Mouse (Mus musculus) embryonic facial prominence, embryonic 14.5 days (tissue): ENCODE results near the gene Nup214. TPM values are rescaled to one million over a fixed set of nuclear protein-coding genes. Genes with fewer than 3 reads are reported as not detected.

Source experiments
- ATAC-seq: fragments of 200-750 bp; cut with Nextera tagmentation; 2 replicates; pipeline ENCODE4 v1.8.0; 2017; ENCODE audit warnings: low read depth, moderate number of reproducible peaks, moderate TSS enrichment
- DNase-seq: peaks from one replicate; pipeline ENCODE4 v3.0.0-alpha.2; 2015; ENCODE audit warnings: low spot score
- H3K27ac ChIP-seq: fragments of 300-500 bp; sonication (generic); replicated peaks from 2 replicates; pipeline ENCODE4 v1.5.1; 2014; ENCODE audit warnings: low read depth, mild to moderate bottlenecking, low read length, moderate library complexity
- H3K27me3 ChIP-seq: fragments of 300-500 bp; sonication (generic); replicated peaks from 2 replicates; pipeline ENCODE4 v1.6.1; 2014; ENCODE audit warnings: low read length; ENCODE audit not compliant: control insufficient read depth, insufficient read depth
- H3K36me3 ChIP-seq: fragments of 300-500 bp; sonication (generic); 2 replicates; pipeline ENCODE4 v1.6.1; 2014; ENCODE audit warnings: low read length, mixed read lengths; ENCODE audit not compliant: control insufficient read depth, insufficient read depth
- H3K4me1 ChIP-seq: fragments of 300-500 bp; sonication (generic); 2 replicates; pipeline ENCODE4 v1.6.1; 2014; ENCODE audit warnings: antibody characterized with exemption, low read length; ENCODE audit not compliant: control insufficient read depth, insufficient read depth
- H3K4me2 ChIP-seq: fragments of 300-500 bp; sonication (generic); 2 replicates; pipeline ENCODE4 v1.6.1; 2014; ENCODE audit warnings: low read depth, mild to moderate bottlenecking, low read length, moderate library complexity, mixed read lengths
- H3K4me3 ChIP-seq: fragments of 300-500 bp; sonication (generic); 2 replicates; pipeline ENCODE4 v1.5.1; 2014; ENCODE audit warnings: low read depth, mild to moderate bottlenecking, low read length
- H3K9ac ChIP-seq: fragments of 300-500 bp; sonication (generic); 2 replicates; pipeline ENCODE4 v1.6.1; 2014; ENCODE audit warnings: low read depth, mild to moderate bottlenecking, low read length, moderate library complexity, mixed read lengths
- H3K9me3 ChIP-seq: fragments of 300-500 bp; sonication (generic); 2 replicates; pipeline ENCODE4 v1.6.1; 2016; ENCODE audit warnings: low read length; ENCODE audit not compliant: control insufficient read depth
- WGBS: fragments of 180-500 bp; shearing (Covaris S2); extraction: QIAGEN DNeasy Blood & Tissue Kit; methylation state at CpG from one replicate; pipeline ENCODE4 v1.1.7; 2014; 5-methylcytosine and 5-hydroxymethylcytosine counted together
- polyA plus RNA-seq: library from polyadenylated mRNA; unstranded; fragments of >200 nt; fragmentation: Nextera tagmentation; extraction: Ambion mirVana; gene quantifications from 2 replicates; pipeline ENCODE4 v1.2.1, GENCODE M21; 2014

Gene Nup214
- polyA plus RNA-seq, 1 experiment from 2014 or later, result 66.4 TPM

DNA sequence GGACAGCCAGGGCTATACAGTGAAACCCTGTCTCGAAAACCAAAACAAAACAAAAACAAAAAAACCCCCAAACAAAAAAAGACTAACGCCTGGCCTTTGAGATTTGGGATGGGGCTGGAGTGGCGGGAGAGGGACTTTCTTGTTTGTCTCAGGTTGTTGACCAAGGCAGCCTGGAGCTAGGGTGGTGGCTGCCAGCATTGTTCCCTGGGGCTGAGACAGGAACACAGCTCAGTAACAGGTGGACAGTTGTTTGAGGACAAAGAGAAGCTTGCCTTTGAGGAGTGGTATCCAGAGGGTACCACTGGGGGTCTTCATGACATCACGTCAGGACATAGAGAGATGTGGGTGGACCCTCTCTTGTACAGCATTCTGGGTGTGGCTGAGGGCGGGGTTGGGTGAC lies 18.6 kb upstream of the Nup214 start:
- Histone ChIP-seq H3K9ac (no peak overlapping the region), H3K27me3 (no peaks in the 10 kb centered on the region), H3K4me2 (no peak overlapping the region), H3K9me3 (no peaks in the 10 kb centered on the region), H3K27ac (no peak overlapping the region), H3K36me3 (0 out of 2 replicates have a peak, but pooled peaks cover 7% of the 10 kb centered on the region), H3K4me1 (peaks cover 3% of the 10 kb centered on the region), H3K4me3 (no peak overlapping the region)
- ATAC-seq (no peak), DNase-seq (no peak)
- WGBS, result 76% methylated on average over 5 of the region's 5 CpGs

DNA sequence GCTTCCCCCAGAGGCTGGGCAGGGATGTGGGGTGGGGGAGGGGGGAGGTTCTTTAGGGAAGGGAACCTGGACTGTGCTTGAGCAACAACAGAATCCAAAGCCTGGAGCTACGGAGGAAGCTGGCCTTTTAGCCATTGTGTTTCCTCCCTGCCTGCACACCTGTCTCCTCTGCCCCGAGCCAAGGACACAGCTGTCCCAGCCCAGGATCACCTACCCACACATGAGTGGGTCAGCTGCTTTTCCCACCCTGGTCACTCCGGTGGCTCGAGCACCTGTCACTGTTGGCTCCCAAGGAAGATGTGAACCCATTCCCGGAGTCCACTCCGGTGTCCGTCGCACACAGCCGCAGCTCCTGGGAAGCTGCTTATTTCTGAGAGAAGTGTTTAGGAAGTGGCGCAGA lies 17.0 kb upstream of the Nup214 start:
- Histone ChIP-seq H3K4me3 (no peak overlapping the region), H3K9ac (no peak overlapping the region), H3K36me3 (0 out of 2 replicates have a peak, but pooled peaks cover 7% of the 10 kb centered on the region), H3K4me2 (no peak overlapping the region), H3K27me3 (no peaks in the 10 kb centered on the region), H3K4me1 (no peaks in the 10 kb centered on the region), H3K27ac (no peak overlapping the region), H3K9me3 (no peaks in the 10 kb centered on the region)
- peak; percentile 10 for DNase-seq
- 86% methylated on average over 10 of the region's 10 CpGs for WGBS
- ATAC-seq, result no peak

DNA sequence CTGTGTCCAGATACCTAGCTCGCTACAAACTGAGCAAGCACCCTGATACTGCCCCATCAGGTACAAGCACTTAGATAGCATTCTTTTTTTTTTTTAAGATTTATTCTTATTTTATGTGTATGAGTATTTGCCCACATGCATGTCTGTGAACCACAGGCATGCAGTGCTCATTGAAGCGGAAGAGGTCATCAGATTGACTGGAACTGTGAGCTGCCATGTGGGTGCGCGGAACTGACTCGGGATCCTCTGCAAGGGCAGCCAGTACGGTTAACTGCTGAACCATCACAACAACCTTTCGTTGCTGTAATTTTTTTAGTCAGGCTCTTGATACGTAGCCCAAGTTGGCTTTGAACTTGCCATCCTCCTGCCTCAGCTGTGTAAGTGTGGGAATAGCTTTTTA lies 13.2 kb upstream of the Nup214 start:
- Histone ChIP-seq H3K4me2 (no peak overlapping the region), H3K27me3 (no peaks in the 10 kb centered on the region), H3K9ac (no peak overlapping the region), H3K9me3 (no peaks in the 10 kb centered on the region), H3K36me3 (no peaks in the 10 kb centered on the region), H3K4me3 (no peak overlapping the region), H3K4me1 (no peaks in the 10 kb centered on the region), H3K27ac (no peak overlapping the region)
- DNase-seq (no peak), ATAC-seq (no peak)
- WGBS, result 90% methylated on average over 8 of the region's 8 CpGs

DNA sequence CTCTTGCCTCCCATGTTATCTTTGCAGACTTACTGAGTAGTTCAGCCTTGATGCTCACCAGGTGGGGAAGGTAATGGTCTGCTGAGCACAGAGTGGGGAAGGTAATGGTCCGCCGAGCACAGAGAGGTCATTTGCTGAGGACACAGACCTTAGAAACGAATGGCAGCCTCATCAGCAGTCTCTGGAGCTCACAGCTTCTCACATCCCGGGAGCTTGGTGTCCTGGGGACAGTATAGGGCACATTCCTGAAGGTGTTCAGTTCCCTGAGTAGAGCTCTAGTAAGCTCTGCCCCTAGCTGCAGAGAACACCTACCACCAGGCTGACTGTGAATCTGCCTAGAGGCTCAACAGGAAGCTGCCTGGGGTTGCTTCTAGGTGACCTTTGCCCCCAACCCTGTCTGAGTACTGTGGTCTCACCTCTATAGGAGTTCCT lies 12.4 kb upstream of the Nup214 start:
- H3K4me1 ChIP-seq, result no peaks in the 10 kb centered on the region
- no peaks in the 10 kb centered on the region for H3K9me3 ChIP-seq
- H3K9ac ChIP-seq, result 0 out of 2 replicates have a peak overlapping the region, but pooled peaks have one; percentile 10
- no peak for DNase-seq
- no peak overlapping the region for H3K4me3 ChIP-seq
- H3K36me3 ChIP-seq, result no peaks in the 10 kb centered on the region
- H3K4me2 ChIP-seq, result no peak overlapping the region
- WGBS, result 53% methylated on average over 4 of the region's 4 CpGs
- no peaks in the 10 kb centered on the region for H3K27me3 ChIP-seq
- H3K27ac ChIP-seq, result peak overlapping the region; percentile 74
- ATAC-seq, result no peak

DNA sequence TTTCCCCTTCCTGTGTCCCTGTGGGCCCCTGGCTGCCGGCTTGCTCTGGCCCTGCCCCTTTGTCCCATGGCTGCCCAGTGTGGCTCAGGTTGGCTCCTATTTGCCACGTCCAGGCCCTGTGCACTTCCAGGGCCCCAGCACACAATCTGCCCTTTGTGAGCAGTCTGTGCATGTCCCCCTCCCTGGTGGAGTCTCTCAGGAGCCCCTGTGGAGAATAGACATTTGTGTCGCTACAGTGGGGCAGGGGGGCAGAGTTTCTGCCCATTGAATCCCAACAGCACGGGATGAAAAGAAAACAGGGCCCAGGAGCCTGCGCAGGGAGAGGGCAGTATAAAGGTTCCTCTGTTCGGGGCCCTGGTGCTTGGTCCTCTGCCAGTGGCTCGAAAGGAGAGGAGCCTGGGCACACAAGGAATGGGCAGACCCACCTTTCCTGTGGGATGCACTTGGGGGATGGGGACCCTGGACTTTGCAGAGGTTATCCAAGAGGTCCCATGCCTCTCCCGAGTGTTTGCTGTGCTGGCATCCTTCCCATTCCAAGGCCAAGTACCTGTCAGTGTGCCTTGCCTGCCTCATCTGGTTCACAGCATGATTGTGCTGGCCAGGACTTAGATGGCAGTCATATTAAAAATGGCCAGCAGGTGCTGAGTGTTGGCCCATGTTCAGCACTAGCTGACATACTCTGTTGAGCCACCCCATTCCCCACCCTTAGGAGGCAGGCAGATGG lies 11.6 kb upstream of the Nup214 start:
- H3K4me3 ChIP-seq, result no peak overlapping the region
- no peaks in the 10 kb centered on the region for H3K9me3 ChIP-seq
- ATAC-seq (peak; percentile 79), DNase-seq (peak; percentile 59)
- H3K9ac ChIP-seq, result no peak overlapping the region
- no peaks in the 10 kb centered on the region for H3K4me1 ChIP-seq
- H3K4me2 ChIP-seq, result no peak overlapping the region
- WGBS, result 37% methylated on average over 8 of the region's 8 CpGs
- H3K36me3 ChIP-seq, result no peaks in the 10 kb centered on the region
- no peaks in the 10 kb centered on the region for H3K27me3 ChIP-seq
- H3K27ac ChIP-seq, result peak overlapping the region; percentile 74

DNA sequence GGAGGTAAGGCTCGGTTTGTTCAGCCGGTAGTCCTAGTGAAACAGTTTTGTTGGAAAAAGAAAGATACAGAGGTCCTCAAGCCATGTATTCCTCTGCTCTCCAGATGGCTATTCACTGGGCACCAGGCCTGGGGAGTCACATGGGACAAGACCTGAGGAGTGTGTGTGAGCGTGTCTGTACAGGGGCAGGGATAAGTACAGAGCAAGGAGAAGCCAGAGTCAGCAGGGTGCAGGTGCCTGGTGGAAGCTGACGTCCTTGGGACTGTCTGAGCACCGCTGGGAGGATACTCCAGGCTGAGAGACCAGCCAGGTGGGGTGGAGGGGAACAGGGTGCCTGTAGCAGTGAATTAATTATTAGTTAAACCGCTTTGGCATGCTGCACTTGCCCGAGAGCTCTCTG lies 10.7 kb upstream of the Nup214 start:
- H3K9ac ChIP-seq, result no peak overlapping the region
- ATAC-seq (no peak), DNase-seq (no peak)
- peak overlapping the region; percentile 58 for H3K27ac ChIP-seq
- H3K4me1 ChIP-seq, result no peaks in the 10 kb centered on the region
- no peak overlapping the region for H3K4me2 ChIP-seq
- H3K36me3 ChIP-seq, result no peaks in the 10 kb centered on the region
- no peak overlapping the region for H3K4me3 ChIP-seq
- H3K27me3 ChIP-seq, result no peaks in the 10 kb centered on the region
- WGBS, result 74% methylated on average over 7 of the region's 7 CpGs
- no peaks in the 10 kb centered on the region for H3K9me3 ChIP-seq

DNA sequence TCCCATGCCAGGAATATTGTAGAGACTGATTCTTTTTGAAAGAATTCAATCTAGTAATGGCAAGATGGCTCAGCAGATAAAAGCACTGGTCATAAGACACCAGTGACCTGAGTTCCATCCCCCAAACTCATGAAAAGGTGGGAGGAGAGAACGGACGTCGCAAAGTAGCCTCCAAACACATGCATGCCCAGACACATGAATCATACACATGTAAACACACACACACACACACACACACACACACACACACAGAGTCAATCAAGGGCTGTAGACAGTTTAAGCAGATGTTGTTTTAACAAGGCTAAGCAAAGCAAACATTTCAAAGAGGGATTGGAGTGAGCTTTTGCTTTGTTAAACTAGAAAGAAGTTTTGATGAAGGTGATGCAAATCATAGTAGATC lies 10.0 kb upstream of the Nup214 start:
- no peak overlapping the region for H3K4me2 ChIP-seq
- H3K4me1 ChIP-seq, result no peaks in the 10 kb centered on the region
- H3K36me3 ChIP-seq, result no peaks in the 10 kb centered on the region
- no peak for ATAC-seq
- no peaks in the 10 kb centered on the region for H3K27me3 ChIP-seq
- H3K9ac ChIP-seq, result no peak overlapping the region
- H3K9me3 ChIP-seq, result no peaks in the 10 kb centered on the region
- no peak overlapping the region for H3K27ac ChIP-seq
- H3K4me3 ChIP-seq, result no peak overlapping the region
- no peak for DNase-seq
- 75% methylated on average over 3 of the region's 3 CpGs for WGBS

DNA sequence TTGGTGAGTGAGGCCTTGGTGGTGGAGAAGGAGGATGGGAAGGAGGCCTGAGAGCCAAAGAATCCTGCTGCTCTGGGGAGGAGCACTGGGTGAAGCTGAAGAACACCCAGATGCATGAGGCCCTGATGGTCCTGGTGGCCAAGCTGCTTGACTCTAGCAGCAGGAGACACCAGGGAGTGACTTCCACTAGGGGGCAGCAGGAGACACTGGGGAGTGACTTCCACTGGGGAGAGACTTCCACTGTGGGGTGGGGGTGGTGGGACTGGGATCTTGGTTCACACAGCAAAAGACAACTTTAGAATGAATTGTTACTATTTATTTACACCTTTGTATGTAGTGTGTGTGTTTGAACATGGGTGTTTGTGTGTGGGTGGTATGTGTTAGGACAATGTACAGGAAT lies 9.1 kb upstream of the Nup214 start:
- H3K36me3 ChIP-seq, result peaks cover 5% of the 10 kb centered on the region; the same call in 1 of the 2 replicates

DNA sequence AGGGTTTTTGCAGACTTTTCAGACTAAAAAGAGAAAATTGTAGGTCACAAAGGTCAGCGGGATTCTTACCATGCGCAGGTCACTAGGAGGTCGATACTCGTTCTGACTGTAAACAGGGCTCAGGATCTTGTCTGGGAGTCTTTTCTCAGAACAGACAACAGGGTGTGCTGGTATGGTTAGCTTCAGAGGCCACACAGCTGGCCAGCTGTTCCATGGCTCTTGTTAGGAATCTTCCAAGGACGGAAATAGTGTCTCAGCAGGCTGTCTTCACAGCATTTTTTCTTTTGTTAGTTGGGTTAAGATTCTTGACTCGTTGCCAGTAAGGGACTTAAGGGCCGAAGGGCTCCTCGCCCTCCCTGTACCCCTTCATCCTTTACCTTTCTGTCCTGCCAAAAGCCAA lies 7.4 kb upstream of the Nup214 start:
- H3K27me3 ChIP-seq, result no peaks in the 10 kb centered on the region
- H3K4me3 ChIP-seq, result no peak overlapping the region
- no peak overlapping the region for H3K9ac ChIP-seq
- no peak for ATAC-seq
- H3K4me1 ChIP-seq, result no peaks in the 10 kb centered on the region
- 77% methylated on average over 8 of the region's 8 CpGs for WGBS
- H3K4me2 ChIP-seq, result no peak overlapping the region
- H3K9me3 ChIP-seq, result no peaks in the 10 kb centered on the region
- no peak for DNase-seq
- H3K27ac ChIP-seq, result no peak overlapping the region
- peaks cover 19% of the 10 kb centered on the region; the same call in 1 of the 2 replicates for H3K36me3 ChIP-seq

More for the DNA sequence above, 9.1 kb upstream of the Nup214 start:
- Histone ChIP-seq H3K27ac (no peak overlapping the region), H3K9me3 (no peaks in the 10 kb centered on the region), H3K4me1 (no peaks in the 10 kb centered on the region), H3K27me3 (no peaks in the 10 kb centered on the region), H3K4me3 (no peak overlapping the region), H3K9ac (no peak overlapping the region), H3K4me2 (no peak overlapping the region)
- DNase-seq (no peak), ATAC-seq (no peak)
